Mouse (Mus musculus) cerebellum, adult 11 months (tissue): ENCODE measurements at regions not wholly inside any gene's neighbourhood (a gene's known extent, or its start where the extent isn't known, plus 50 kb on each side); places are given as distances from the start of the nearest gene placed in this dataset.
A peak's percentile ranks its signal among the peaks of the same experiment; 100 is the strongest.

Source experiments
- DNase-seq: peaks from one replicate; pipeline ENCODE4 v3.0.0; 2022

GRCm38 (mm10) chr4:70160525-70161224, 249.6 kb downstream of the Cdk5rap2 start:
- DNase-seq, result no peak

- DNase-seq, result no peak
These were observed 250.2 kb downstream of the Cdk5rap2 start for GRCm38 (mm10) chr4:70160062-70160461.

- no peak for DNase-seq
These were observed 257.1 kb downstream of the Cdk5rap2 start for GRCm38 (mm10) chr4:70153179-70153578.

GRCm38 (mm10) chr4:70109011-70109410, 301.2 kb downstream of the Cdk5rap2 start:
- no peak for DNase-seq

GRCm38 (mm10) chr4:70105776-70106175, 304.5 kb downstream of the Cdk5rap2 start:
- no peak for DNase-seq

GRCm38 (mm10) chr4:70097353-70097752, 312.9 kb downstream of the Cdk5rap2 start:
- DNase-seq, result no peak

- no peak for DNase-seq
These were observed 332.0 kb downstream of the Cdk5rap2 start for GRCm38 (mm10) chr4:70078206-70078605.

GRCm38 (mm10) chr4:70062516-70062915, 347.7 kb downstream of the Cdk5rap2 start:
- no peak for DNase-seq

- DNase-seq, result peak; percentile 50
These were observed 351.3 kb downstream of the Cdk5rap2 start for GRCm38 (mm10) chr4:70058831-70059544.

GRCm38 (mm10) chr4:70053136-70053535, 357.1 kb downstream of the Cdk5rap2 start:
- no peak for DNase-seq

- DNase-seq, result no peak
These were observed 372.0 kb downstream of the Cdk5rap2 start for GRCm38 (mm10) chr4:70038241-70038640.

- DNase-seq, result no peak
These were observed 374.3 kb downstream of the Cdk5rap2 start for GRCm38 (mm10) chr4:70035912-70036311.

- DNase-seq, result no peak
These were observed 377.7 kb downstream of the Cdk5rap2 start for GRCm38 (mm10) chr4:70032497-70032896.

- no peak for DNase-seq
These were observed 383.4 kb downstream of the Cdk5rap2 start for GRCm38 (mm10) chr4:70026848-70027247.

- DNase-seq, result no peak
These were observed 385.3 kb downstream of the Cdk5rap2 start for GRCm38 (mm10) chr4:70024838-70025376.

GRCm38 (mm10) chr4:70020905-70021470, 389.3 kb downstream of the Cdk5rap2 start:
- DNase-seq, result no peak

GRCm38 (mm10) chr4:70012220-70012580, 398.0 kb downstream of the Cdk5rap2 start:
- DNase-seq, result no peak

GRCm38 (mm10) chr4:70011491-70012219, 398.6 kb downstream of the Cdk5rap2 start:
- no peak for DNase-seq

- no peak for DNase-seq
These were observed 399.8 kb downstream of the Cdk5rap2 start for GRCm38 (mm10) chr4:70010466-70010865.

GRCm38 (mm10) chr4:70004966-70005365, 405.3 kb downstream of the Cdk5rap2 start:
- no peak for DNase-seq

- no peak for DNase-seq
These were observed 417.0 kb downstream of the Cdk5rap2 start for GRCm38 (mm10) chr4:69993226-69993625.

GRCm38 (mm10) chr4:69974208-69974607, 436.0 kb downstream of the Cdk5rap2 start:
- DNase-seq, result no peak

GRCm38 (mm10) chr4:69973566-69973965, 436.7 kb downstream of the Cdk5rap2 start:
- no peak for DNase-seq
